Mouse (Mus musculus) stomach, postnatal 0 days (tissue): ENCODE measurements around the gene Kctd12.

Source experiments
- CTCF ChIP-seq: IDR thresholded peaks from 2 replicates; pipeline ENCODE4 v1.5.1; 2016; ENCODE audit warnings: antibody characterized with exemption, low read depth, mild to moderate bottlenecking, moderate library complexity
- EP300 ChIP-seq: optimal IDR thresholded peaks from 2 replicates; pipeline ENCODE3; 2016; ENCODE audit warnings: antibody characterized with exemption

DNA sequence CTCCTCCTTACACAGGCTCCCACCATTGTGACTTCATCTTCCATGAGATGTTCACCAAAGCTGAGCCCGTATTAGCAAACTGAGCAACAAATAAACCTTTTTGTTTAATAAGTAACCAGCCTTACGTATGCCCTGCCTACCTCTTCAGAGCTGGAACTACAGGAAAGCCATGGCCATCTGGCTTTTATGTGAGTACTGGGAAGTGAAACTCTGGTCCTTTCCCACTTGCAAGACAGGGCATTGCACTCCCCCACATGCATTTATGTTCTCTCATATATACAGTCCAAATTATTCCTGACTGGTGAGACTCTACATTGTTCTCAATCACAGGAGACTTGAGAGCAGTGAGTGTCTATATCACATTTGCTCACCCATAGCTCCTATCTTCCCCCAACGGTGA, 52.9 kb downstream of the Kctd12 start:
- TF ChIP-seq CTCF (no peak), EP300 (no peak)
